Mouse (Mus musculus) E14TG2a.4 (cell line): ENCODE results near the gene Enpp7.

Experiments
- H3K27me3 ChIP-seq: 2 replicates; pipeline ENCODE4 v1.6.1; 2014; ENCODE audit warnings: low read length, control low read depth; ENCODE audit not compliant: insufficient read depth
- H3K36me3 ChIP-seq: 2 replicates; pipeline ENCODE4 v1.6.1; 2014; ENCODE audit warnings: low read length, control low read depth; ENCODE audit not compliant: insufficient read depth
- H3K4me1 ChIP-seq: replicated peaks from 2 replicates; pipeline ENCODE4 v1.6.1; 2014; ENCODE audit warnings: low read depth, low read length, control low read depth
- H3K4me3 ChIP-seq: replicated peaks from 2 replicates; pipeline ENCODE4 v1.5.1; 2014; ENCODE audit warnings: mild to moderate bottlenecking, low read length
- H3K9me3 ChIP-seq: 2 replicates; pipeline ENCODE4 v1.6.1; 2014; ENCODE audit warnings: low read length, control low read depth
- CTCF ChIP-seq: conservative IDR thresholded peaks from 2 replicates; pipeline ENCODE4 v1.5.1; 2014; ENCODE audit warnings: low read length
- NANOG ChIP-seq: IDR thresholded peaks from 2 replicates; pipeline ENCODE4 v1.6.1; 2014; ENCODE audit warnings: borderline replicate concordance, low read length, mixed read lengths
- POU5F1 ChIP-seq: IDR thresholded peaks from 2 replicates; pipeline ENCODE4 v1.6.1; 2014; ENCODE audit warnings: low read length, borderline replicate concordance

Gene Enpp7

DNA sequence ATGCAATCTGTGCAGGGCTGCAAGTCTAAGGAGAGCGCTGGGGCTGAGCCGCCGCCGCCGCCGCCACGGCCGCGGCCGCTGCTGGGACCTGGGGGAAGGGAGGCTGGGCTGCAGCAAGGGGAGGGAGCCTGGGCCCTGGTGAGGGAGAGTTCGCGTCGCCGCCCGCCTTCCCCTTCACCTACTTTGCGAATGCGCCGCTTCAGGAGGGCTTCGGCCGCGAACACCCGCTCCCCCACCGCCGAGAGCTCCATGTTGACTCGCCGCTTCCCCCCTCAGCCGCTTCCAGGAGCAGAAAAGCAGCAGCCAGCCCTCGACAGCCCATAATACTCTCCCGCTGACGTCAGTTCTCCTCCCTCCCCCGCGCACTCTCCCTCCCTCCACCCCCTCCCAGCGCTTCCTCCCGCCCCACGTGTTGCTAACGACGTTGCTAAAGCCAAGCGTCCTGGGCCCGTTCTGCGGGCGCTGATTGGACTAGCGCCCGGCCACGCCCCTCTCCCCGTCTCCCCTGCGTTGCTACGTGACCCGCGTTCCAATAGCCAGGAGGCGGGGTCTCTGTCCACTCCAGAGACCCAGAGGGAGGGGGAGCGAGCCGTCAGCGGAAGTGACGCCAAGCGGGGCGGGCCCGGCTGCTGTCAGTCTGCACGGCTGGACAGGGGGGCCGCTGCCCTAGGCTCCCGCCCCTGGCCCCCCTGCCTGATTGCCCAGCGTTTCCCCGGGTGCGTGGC lies 52.8 kb downstream of the Enpp7 start, which contains the start of gene Cbx8:
Gene Cbx8 (minus strand): TSS at position 370 of the 725 bp plus-strand sequence.
- H3K36me3 ChIP-seq: no peaks in the 10 kb centered on the region
- no peaks in the 10 kb centered on the region for H3K9me3 ChIP-seq
- TF ChIP-seq NANOG: no peak
- TF ChIP-seq POU5F1: no peak
- no peak for TF ChIP-seq CTCF
- peak within 1 kb of the TSS; percentile 86 for H3K4me3 ChIP-seq
- H3K27me3 ChIP-seq: peaks cover 93% of the 10 kb centered on the region
- H3K4me1 ChIP-seq: peaks cover 67% of the 10 kb centered on the region

DNA sequence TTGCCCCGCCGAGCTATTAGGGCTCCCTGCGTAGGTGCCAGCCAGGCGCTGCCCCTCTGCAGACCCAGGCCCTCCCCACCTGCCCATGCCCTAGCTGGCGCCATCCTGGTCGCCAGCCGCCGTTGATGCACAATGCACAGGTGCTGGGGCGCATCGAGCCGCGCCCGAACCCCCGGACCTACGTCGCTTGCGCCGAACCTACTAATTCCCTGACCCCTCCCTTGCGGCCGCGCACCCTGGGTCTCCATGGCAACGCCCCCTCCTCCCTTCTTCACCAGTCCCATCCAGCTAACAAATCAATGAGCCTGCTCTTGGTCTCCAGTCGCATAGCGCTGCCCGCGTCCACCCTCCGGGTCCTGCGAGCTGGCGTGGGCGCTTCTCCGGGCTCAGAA lies 53.3 kb downstream of the Enpp7 start:
- peaks cover 65% of the 10 kb centered on the region for H3K4me1 ChIP-seq
- H3K36me3 ChIP-seq: no peaks in the 10 kb centered on the region
- no peaks in the 10 kb centered on the region for H3K9me3 ChIP-seq
- H3K27me3 ChIP-seq: peaks cover 93% of the 10 kb centered on the region
- H3K4me3 ChIP-seq: peak overlapping the region; percentile 86
- no peak for TF ChIP-seq POU5F1
- no peak for TF ChIP-seq CTCF
- TF ChIP-seq NANOG: no peak

DNA sequence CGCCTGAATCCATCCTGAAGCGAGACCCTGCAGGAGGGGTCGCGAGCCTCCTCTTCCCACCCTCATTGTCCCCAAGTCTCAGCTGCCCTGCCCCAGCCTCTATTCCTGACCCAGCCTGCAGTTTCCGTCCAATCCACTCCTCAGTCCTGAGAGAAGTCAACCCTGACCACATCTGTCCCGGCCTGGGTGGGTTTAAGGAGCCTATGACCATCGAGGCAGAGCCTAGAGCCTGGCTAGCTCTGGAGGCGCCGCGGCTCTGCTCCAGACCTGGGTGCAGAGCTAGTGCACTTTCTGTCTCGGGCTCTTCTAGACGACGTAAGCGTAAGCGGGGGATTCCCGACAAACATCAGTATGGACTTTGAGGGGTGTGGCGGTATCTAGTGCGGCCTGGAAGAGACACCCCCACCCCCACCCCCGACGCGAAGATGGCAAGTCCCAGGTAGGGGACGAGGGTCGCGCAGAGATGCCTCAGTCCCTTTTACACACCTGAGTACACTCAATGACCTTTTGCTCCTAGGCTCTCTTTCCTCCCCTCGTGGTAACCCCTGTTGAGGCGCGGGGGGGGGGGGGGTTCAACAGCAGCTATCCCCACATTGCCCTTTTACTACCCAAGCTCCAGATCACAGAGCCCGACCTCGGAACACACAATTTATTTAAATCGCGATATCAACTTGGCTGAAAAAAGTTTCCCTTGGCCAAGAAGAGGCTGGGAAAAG lies 53.9 kb downstream of the Enpp7 start:
- Histone ChIP-seq H3K4me3 (peak overlapping the region; percentile 86), H3K9me3 (no peaks in the 10 kb centered on the region), H3K27me3 (peaks cover 93% of the 10 kb centered on the region), H3K4me1 (peaks cover 65% of the 10 kb centered on the region), H3K36me3 (no peaks in the 10 kb centered on the region)
- TF ChIP-seq NANOG (no peak), CTCF (no peak), POU5F1 (no peak)
